Mouse (Mus musculus) lung, postnatal 0 days (tissue): ENCODE measurements at regions not wholly inside any gene's neighbourhood (a gene's known extent, or its start where the extent isn't known, plus 50 kb on each side); places are given as distances from the start of the nearest gene placed in this dataset.

Source experiments
- ATAC-seq: fragments of 200-750 bp; cut with Nextera tagmentation; 2 replicates; pipeline ENCODE4 v1.8.0; 2017; ENCODE audit warnings: moderate library complexity
- DNase-seq: peaks from one replicate; pipeline ENCODE4 v3.0.0-alpha.2; 2016; ENCODE audit warnings: low spot score
- H3K27ac ChIP-seq: fragments of 300-500 bp; sonication (generic); 2 replicates; pipeline ENCODE4 v1.5.1; 2014; ENCODE audit warnings: antibody characterized with exemption, mild to moderate bottlenecking, low read length, mixed read lengths
- H3K27me3 ChIP-seq: fragments of 300-500 bp; sonication (generic); replicated peaks from 2 replicates; pipeline ENCODE4 v1.6.1; 2014; ENCODE audit warnings: low read length, mixed read lengths; ENCODE audit not compliant: insufficient read depth
- H3K36me3 ChIP-seq: fragments of 300-500 bp; sonication (generic); 2 replicates; pipeline ENCODE4 v1.6.1; 2014; ENCODE audit warnings: low read length, mixed read lengths; ENCODE audit not compliant: insufficient read depth
- H3K4me1 ChIP-seq: fragments of 300-500 bp; sonication (generic); 2 replicates; pipeline ENCODE4 v1.6.1; 2014; ENCODE audit warnings: antibody characterized with exemption, low read depth, low read length, mixed read lengths; ENCODE audit not compliant: insufficient read depth
- H3K4me2 ChIP-seq: fragments of 300-500 bp; sonication (generic); replicated peaks from 2 replicates; pipeline ENCODE4 v1.6.1; 2014; ENCODE audit warnings: low read depth, mild to moderate bottlenecking, low read length, moderate library complexity, mixed read lengths
- H3K4me3 ChIP-seq: fragments of 300-500 bp; sonication (generic); 2 replicates; pipeline ENCODE4 v1.5.1; 2014; ENCODE audit warnings: low read depth, low read length
- H3K9ac ChIP-seq: fragments of 300-500 bp; sonication (generic); replicated peaks from 2 replicates; pipeline ENCODE4 v1.6.1; 2014; ENCODE audit warnings: low read depth, mild to moderate bottlenecking
- H3K9me3 ChIP-seq: fragments of 300-500 bp; sonication (generic); 2 replicates; pipeline ENCODE4 v1.6.1; 2016; ENCODE audit warnings: low read length, mixed read lengths
- CTCF ChIP-seq: IDR thresholded peaks from 2 replicates; pipeline ENCODE4 v1.5.1; 2016; ENCODE audit warnings: antibody characterized with exemption, mild to moderate bottlenecking
- EP300 ChIP-seq: IDR thresholded peaks from 2 replicates; pipeline ENCODE4 v1.6.1; 2016; ENCODE audit warnings: antibody characterized with exemption, mild to moderate bottlenecking, control low read depth
- WGBS: fragments of 180-500 bp; shearing (Covaris S2); extraction: QIAGEN DNeasy Blood & Tissue Kit; methylation state at CpG from one replicate; pipeline ENCODE4 v1.1.7; 2014; 5-methylcytosine and 5-hydroxymethylcytosine counted together

- Histone ChIP-seq H3K9ac (no peak overlapping the region), H3K27me3 (no peaks in the 10 kb centered on the region), H3K9me3 (no peaks in the 10 kb centered on the region), H3K4me2 (no peak overlapping the region), H3K4me3 (no peak overlapping the region), H3K4me1 (no peaks in the 10 kb centered on the region), H3K27ac (no peak overlapping the region), H3K36me3 (no peaks in the 10 kb centered on the region)
- DNase-seq, result no peak
- TF ChIP-seq EP300 (no peak), CTCF (peak; percentile 40)
- 67% methylated on average over 7 of the region's 7 CpGs for WGBS
- no peak for ATAC-seq
Observed at GRCm38 (mm10) chr14:102396036-102396734, 586.3 kb downstream of the Kctd12 start.

- no peaks in the 10 kb centered on the region for H3K9me3 ChIP-seq
- TF ChIP-seq EP300 (no peak), CTCF (no peak)
- WGBS, result 53% methylated on average over 3 of the region's 3 CpGs
- no peak for DNase-seq
- H3K4me3 ChIP-seq, result no peak overlapping the region
- no peaks in the 10 kb centered on the region for H3K27me3 ChIP-seq
- H3K9ac ChIP-seq, result no peak overlapping the region
- no peak for ATAC-seq
- no peak overlapping the region for H3K4me2 ChIP-seq
- no peak overlapping the region for H3K27ac ChIP-seq
- no peaks in the 10 kb centered on the region for H3K36me3 ChIP-seq
- no peaks in the 10 kb centered on the region for H3K4me1 ChIP-seq
Observed at GRCm38 (mm10) chr14:102392351-102392750, 590.1 kb downstream of the Kctd12 start.

- no peak for TF ChIP-seq EP300
- TF ChIP-seq CTCF, result no peak
- Histone ChIP-seq H3K27ac (no peak overlapping the region), H3K4me2 (no peak overlapping the region), H3K4me1 (no peaks in the 10 kb centered on the region), H3K9me3 (no peaks in the 10 kb centered on the region), H3K27me3 (no peaks in the 10 kb centered on the region), H3K4me3 (no peak overlapping the region), H3K36me3 (no peaks in the 10 kb centered on the region), H3K9ac (no peak overlapping the region)
- 62% methylated on average over 5 of the region's 5 CpGs for WGBS
- ATAC-seq (no peak), DNase-seq (no peak)
Observed at GRCm38 (mm10) chr14:102372994-102373567, 609.4 kb downstream of the Kctd12 start.

- H3K4me3 ChIP-seq, result no peak overlapping the region
- H3K4me1 ChIP-seq, result no peaks in the 10 kb centered on the region
- H3K36me3 ChIP-seq, result no peaks in the 10 kb centered on the region
- no peak for ATAC-seq
- no peak overlapping the region for H3K4me2 ChIP-seq
- no peak for DNase-seq
- no peak overlapping the region for H3K9ac ChIP-seq
- WGBS, result 74% methylated on average over 2 of the region's 2 CpGs
- no peaks in the 10 kb centered on the region for H3K27me3 ChIP-seq
- no peak overlapping the region for H3K27ac ChIP-seq
- TF ChIP-seq CTCF (no peak), EP300 (no peak)
- no peaks in the 10 kb centered on the region for H3K9me3 ChIP-seq
Observed at GRCm38 (mm10) chr14:102361589-102361988, 620.8 kb downstream of the Kctd12 start.

GRCm38 (mm10) chr14:102329409-102329808 lies 599.7 kb downstream of the Lmo7 start:
- H3K9me3 ChIP-seq, result no peaks in the 10 kb centered on the region
- no peak overlapping the region for H3K27ac ChIP-seq
- no peak for ATAC-seq
- no peak overlapping the region for H3K9ac ChIP-seq
- no peaks in the 10 kb centered on the region for H3K36me3 ChIP-seq
- H3K4me2 ChIP-seq, result no peak overlapping the region
- H3K27me3 ChIP-seq, result no peaks in the 10 kb centered on the region
- TF ChIP-seq EP300, result no peak
- no peak for TF ChIP-seq CTCF
- no peak for DNase-seq
- no peaks in the 10 kb centered on the region for H3K4me1 ChIP-seq
- H3K4me3 ChIP-seq, result no peak overlapping the region

- DNase-seq, result peak; percentile 27
- ATAC-seq, result no peak
- no peak overlapping the region for H3K4me2 ChIP-seq
Observed at GRCm38 (mm10) chr14:102306332-102306731, 576.6 kb downstream of the Lmo7 start.

More at GRCm38 (mm10) chr14:102306332-102306731, 576.6 kb downstream of the Lmo7 start:
- Histone ChIP-seq H3K4me3 (no peak overlapping the region), H3K36me3 (no peaks in the 10 kb centered on the region), H3K9ac (no peak overlapping the region), H3K27ac (no peak overlapping the region), H3K9me3 (no peaks in the 10 kb centered on the region), H3K27me3 (no peaks in the 10 kb centered on the region), H3K4me1 (no peaks in the 10 kb centered on the region)
- WGBS, result 40% methylated on average over 6 of the region's 6 CpGs
- TF ChIP-seq CTCF, result no peak
- TF ChIP-seq EP300, result no peak
